Mouse (Mus musculus) MEL (cell line): ENCODE results near the gene Dgke. TPM values are rescaled to one million over a fixed set of nuclear protein-coding genes. Genes with fewer than 3 reads are reported as not detected.
"Not testable (repeated sequence)": the region's sequence is repeated elsewhere in the genome, so short reads cannot be mapped to it uniquely, and the experiment has no call there.

Experiments used
- DNase-seq: peaks from one replicate; pipeline ENCODE4 v3.0.0; 2011; ENCODE audit warnings: low read depth, low spot score
- H3K27ac ChIP-seq: 2 replicates; pipeline ENCODE4 v1.5.1; 2012; ENCODE audit warnings: low read depth, mild to moderate bottlenecking, control low read depth, low read length, moderate library complexity; ENCODE audit not compliant: control insufficient read depth
- H3K27me3 ChIP-seq, 2 experiments: fragments of 150-350 bp in 1 of 2; sonication (generic) in 1 of 2; 2 replicates each; pipeline ENCODE4 v1.6.1; 2012; ENCODE audit warnings: low read length in 2 of 2, mild to moderate bottlenecking in 2 of 2, improper control_type of control experiment in 1 of 2, moderate library complexity in 1 of 2; ENCODE audit not compliant: insufficient read depth in 2 of 2, control insufficient read depth in 1 of 2
- H3K36me3 ChIP-seq, 2 experiments: 2 replicates each; pipeline ENCODE4 v1.6.1; 2012 to 2014; ENCODE audit warnings: low read length in 2 of 2, improper control_type of control experiment in 1 of 2, inconsistent platforms in 1 of 2, mild to moderate bottlenecking in 1 of 2; ENCODE audit not compliant: insufficient read depth in 2 of 2, control insufficient read depth in 1 of 2
- H3K4me1 ChIP-seq, 2 experiments: fragments of 150-350 bp in 1 of 2; sonication (generic) in 1 of 2; 2 replicates each; pipeline ENCODE4 v1.6.1; 2012; ENCODE audit warnings: low read length in 2 of 2, improper control_type of control experiment in 1 of 2, mild to moderate bottlenecking in 1 of 2; ENCODE audit not compliant: insufficient read depth in 2 of 2, control insufficient read depth in 1 of 2
- H3K4me3 ChIP-seq, 2 experiments: fragments of 150-350 bp in 1 of 2; sonication (generic) in 1 of 2; 2 replicates each; pipeline ENCODE4 v1.5.1; 2012; ENCODE audit warnings: low read depth in 2 of 2, low read length in 2 of 2, mild to moderate bottlenecking in 2 of 2, moderate library complexity in 2 of 2, control low read depth in 1 of 2, improper control_type of control experiment in 1 of 2; ENCODE audit not compliant: control insufficient read depth in 1 of 2, insufficient read depth in 1 of 2
- H3K79me2 ChIP-seq: 2 replicates; pipeline ENCODE4 v1.6.1; 2012; ENCODE audit warnings: mild to moderate bottlenecking, low read length, moderate library complexity; ENCODE audit not compliant: control insufficient read depth, poor library complexity, insufficient read depth
- H3K9ac ChIP-seq: 2 replicates; pipeline ENCODE4 v1.6.1; 2012; ENCODE audit warnings: low read depth, mild to moderate bottlenecking, control low read depth, low read length, moderate library complexity; ENCODE audit not compliant: control insufficient read depth, poor library complexity, severe bottlenecking
- H3K9me3 ChIP-seq: fragments of 150-350 bp; sonication (generic); replicated peaks from 2 replicates; pipeline ENCODE4 v1.6.1; 2012; ENCODE audit warnings: mild to moderate bottlenecking, low read length, improper control_type of control experiment, moderate library complexity; ENCODE audit not compliant: insufficient read depth
- CHD1 ChIP-seq: IDR thresholded peaks from 2 replicates; pipeline ENCODE4 v1.6.1; 2012; ENCODE audit warnings: low read depth, mild to moderate bottlenecking, inconsistent platforms, low read length, improper control_type of control experiment
- MEF2A ChIP-seq: IDR thresholded peaks from 2 replicates; pipeline ENCODE4 v1.6.1; 2014; ENCODE audit warnings: low read depth, mild to moderate bottlenecking, inconsistent platforms, low read length, improper control_type of control experiment; ENCODE audit not compliant: poor library complexity, insufficient replicate concordance, severe bottlenecking; ENCODE audit errors: extremely low read depth
- MYC ChIP-seq: IDR thresholded peaks from 2 replicates; pipeline ENCODE4 v1.6.1; 2011; ENCODE audit warnings: low read depth, mild to moderate bottlenecking, low read length, improper control_type of control experiment, moderate library complexity
- RCOR1 ChIP-seq: IDR thresholded peaks from 2 replicates; pipeline ENCODE4 v1.6.1; 2012; ENCODE audit warnings: low read depth, mild to moderate bottlenecking, inconsistent platforms, low read length, improper control_type of control experiment
- SMC3 ChIP-seq: IDR thresholded peaks from 2 replicates; pipeline ENCODE4 v1.6.1; 2011; ENCODE audit warnings: low read depth, low read length, improper control_type of control experiment
- USF1 ChIP-seq: IDR thresholded peaks from 2 replicates; pipeline ENCODE4 v1.6.1; 2014; ENCODE audit warnings: low read depth, mild to moderate bottlenecking, inconsistent platforms, low read length, improper control_type of control experiment, moderate library complexity
- ZKSCAN1 ChIP-seq: IDR thresholded peaks from 2 replicates; pipeline ENCODE4 v1.6.1; 2012; ENCODE audit warnings: low read depth, mild to moderate bottlenecking, inconsistent platforms, low read length, improper control_type of control experiment, moderate library complexity
- polyA plus RNA-seq, 2 experiments: library from polyadenylated mRNA; stranded (reverse) in 1 of 2; unstranded in 1 of 2; fragments of >175 nt in 1 of 2; fragments of >200 nt in 1 of 2; gene quantifications; 2 replicates each; pipeline versions ENCODE4 v1.2.1 to v1.2.4; 2012; ENCODE audit warnings: low replicate concordance in 2 of 2, low read depth in 1 of 2; ENCODE audit not compliant: insufficient read length in 2 of 2, insufficient read depth in 1 of 2, missing spikeins in 1 of 2
- total RNA-seq: library from RNA; depleted of rRNA; stranded (reverse); fragments of 300-350 nt; gene quantifications from 2 replicates; pipeline ENCODE4 v1.2.3, GENCODE M21; 2012

The Dgke gene
- total and polyA plus RNA-seq, 3 experiments: 5.2 to 6.4 TPM; not detected in 1

DNA sequence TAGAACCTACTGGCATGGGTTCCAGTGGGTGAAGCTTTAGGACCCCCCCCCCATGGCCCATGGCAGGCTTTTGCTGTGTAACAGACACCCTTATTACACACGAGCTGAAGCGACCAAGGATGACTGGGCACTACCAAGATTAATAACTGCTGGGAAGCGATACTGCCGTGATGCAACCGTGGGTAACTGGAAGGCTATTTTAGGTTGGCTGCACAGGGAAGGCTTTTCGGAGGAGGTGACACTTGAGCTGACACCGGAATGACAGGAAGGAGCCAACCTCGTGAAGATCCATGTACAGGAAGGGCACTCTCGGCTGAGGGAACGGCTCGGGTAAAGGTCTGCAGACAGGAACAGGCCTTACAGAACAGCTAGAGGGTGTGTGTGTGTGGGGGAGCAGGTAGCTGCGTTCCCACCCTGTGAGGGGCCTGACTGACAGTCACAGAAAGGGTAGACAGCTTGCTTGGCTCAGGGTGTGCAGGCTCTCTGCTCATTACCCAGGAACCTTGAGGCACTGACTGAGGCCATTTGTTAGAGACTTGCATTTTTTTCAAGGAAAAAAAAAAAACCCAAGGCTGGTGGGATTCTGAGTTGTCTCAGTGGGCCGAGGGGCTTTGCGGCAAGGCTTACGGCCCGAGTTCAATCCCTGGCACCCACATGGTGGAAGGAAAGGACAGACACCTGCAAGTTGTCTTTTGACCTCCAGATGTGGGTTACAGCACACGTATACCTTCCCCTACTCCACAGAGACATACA lies 31.6 kb upstream of the Dgke start:
- TF ChIP-seq MEF2A (peak; percentile 72; the same call in 1 of the 2 replicates), RCOR1 (no peak), ZKSCAN1 (no peak), MYC (no peak), SMC3 (no peak), CHD1 (no peak)

DNA sequence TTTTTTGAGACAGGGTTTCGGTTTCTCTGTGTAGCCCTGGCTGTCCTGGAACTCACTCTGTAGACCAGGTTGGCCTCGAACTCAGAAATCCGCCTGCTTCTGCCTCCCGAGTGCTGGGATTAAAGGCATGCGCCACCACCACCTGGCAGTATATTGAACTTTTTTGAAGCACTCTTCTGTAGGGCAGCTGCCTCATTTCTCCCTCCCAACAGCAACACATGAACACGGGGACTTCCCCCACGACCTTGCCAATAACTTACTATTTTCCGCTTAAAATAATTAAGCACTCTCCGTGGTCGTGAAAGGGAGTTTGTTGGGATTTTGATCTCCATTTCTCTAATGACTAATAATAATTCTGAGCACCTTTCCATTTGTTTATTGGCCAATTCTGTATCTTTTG lies 30.6 kb upstream of the Dgke start:
- not testable (repeated sequence) for H3K9me3 ChIP-seq, H3K9ac ChIP-seq, DNase-seq, H3K27ac ChIP-seq, H3K4me3 ChIP-seq, H3K27me3 ChIP-seq, H3K79me2 ChIP-seq, H3K36me3 ChIP-seq
- peaks cover 2 to 13% of the 10 kb centered on the region in 2 experiments; a peak in 3 of 4 replicates for H3K4me1 ChIP-seq

More for the DNA sequence above, 31.6 kb upstream of the Dgke start:
- 0 out of 4 replicates have a peak, but pooled peaks cover 0 to under 1% of the 10 kb centered on the region in 2 experiments for H3K36me3 ChIP-seq
- H3K9me3 ChIP-seq: no peaks in the 10 kb centered on the region
- DNase-seq: no peak
- H3K79me2 ChIP-seq: no peaks in the 10 kb centered on the region
- no peak overlapping the region for H3K4me3 ChIP-seq
- H3K4me1 ChIP-seq: peaks cover 0 to 8% of the 10 kb centered on the region in 2 experiments; a peak in 1 of 4 replicates
- no peak overlapping the region for H3K9ac ChIP-seq
- H3K27me3 ChIP-seq: no peaks in the 10 kb centered on the region
- peak overlapping the region; percentile 19; the same call in 1 of the 2 replicates for H3K27ac ChIP-seq

DNA sequence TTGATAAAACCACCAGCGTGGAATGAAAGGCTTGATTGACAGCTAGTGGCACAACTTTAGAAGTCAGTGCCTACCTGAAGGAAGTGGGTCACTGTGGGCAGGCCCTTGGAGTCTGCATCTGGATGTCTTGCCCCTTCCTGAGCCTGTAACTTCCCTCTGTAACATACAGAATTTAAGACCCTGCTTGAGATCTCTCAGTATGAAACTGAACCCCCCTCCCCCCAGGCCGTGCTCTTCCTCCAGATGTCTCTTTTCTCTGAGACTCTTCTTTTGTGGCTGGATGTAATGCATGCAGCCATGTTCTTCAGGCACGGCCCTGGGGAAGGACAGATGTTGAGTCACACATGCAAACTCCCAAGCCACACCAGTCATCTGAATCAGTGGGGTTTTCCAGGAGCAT lies 28.7 kb upstream of the Dgke start:
- TF ChIP-seq SMC3 (no peak), USF1 (no peak)
- no peak for DNase-seq

More for the DNA sequence above, 28.7 kb upstream of the Dgke start:
- Histone ChIP-seq H3K27me3 (no peaks in the 10 kb centered on the region), H3K9me3 (no peaks in the 10 kb centered on the region), H3K9ac (no peak overlapping the region), H3K4me3 (no peak overlapping the region), H3K4me1 (peaks cover 2 to 13% of the 10 kb centered on the region in 2 experiments; a peak in 3 of 4 replicates), H3K36me3 (0 out of 4 replicates have a peak, but pooled peaks cover 0 to 2% of the 10 kb centered on the region in 2 experiments), H3K79me2 (no peaks in the 10 kb centered on the region), H3K27ac (no peak overlapping the region)
